Mouse (Mus musculus) spleen, adult 2 months (tissue): ENCODE data around the gene Kntc1. TPM values are rescaled to one million over a fixed set of nuclear protein-coding genes. Genes with fewer than 3 reads are reported as not detected.

Experiments used
- DNase-seq, 2 experiments: peaks; one replicate each; pipeline versions ENCODE4 v3.0.0 to v3.0.0-alpha.2; 2012 to 2021; ENCODE audit warnings: low spot score in 2 of 2, low read depth in 1 of 2
- H3K27ac ChIP-seq: fragments of 200-500 bp; 2 replicates; pipeline ENCODE4 v1.5.1; 2012; ENCODE audit warnings: low read length, inconsistent platforms; ENCODE audit not compliant: insufficient read depth
- H3K27me3 ChIP-seq: fragments of 200-500 bp; 2 replicates; pipeline ENCODE4 v1.6.1; 2012; ENCODE audit warnings: mild to moderate bottlenecking, moderate library complexity, low read length, inconsistent platforms; ENCODE audit not compliant: control insufficient read depth, insufficient read depth
- H3K36me3 ChIP-seq: fragments of 200-500 bp; 2 replicates; pipeline ENCODE4 v1.6.1; 2012; ENCODE audit warnings: mild to moderate bottlenecking, low read length, inconsistent platforms; ENCODE audit not compliant: control insufficient read depth, insufficient read depth
- H3K4me1 ChIP-seq: fragments of 200-500 bp; 2 replicates; pipeline ENCODE4 v1.6.1; 2011; ENCODE audit warnings: inconsistent platforms; ENCODE audit not compliant: control insufficient read depth, insufficient read depth, insufficient read length
- H3K4me3 ChIP-seq: fragments of 200-500 bp; 2 replicates; pipeline ENCODE4 v1.5.1; 2011; ENCODE audit warnings: mild to moderate bottlenecking, inconsistent platforms; ENCODE audit not compliant: insufficient read depth, insufficient read length; ENCODE audit errors: extremely low read depth
- CTCF ChIP-seq: fragments of 200-500 bp; IDR thresholded peaks from 2 replicates; pipeline ENCODE4 v1.5.1; 2011; ENCODE audit warnings: mild to moderate bottlenecking, inconsistent platforms; ENCODE audit not compliant: insufficient read depth, insufficient read length, insufficient replicate concordance; ENCODE audit errors: extremely low read depth
- POLR2A ChIP-seq: fragments of 200-500 bp; IDR thresholded peaks from 2 replicates; pipeline ENCODE4 v1.6.1; 2011; ENCODE audit warnings: low read depth, low read length, inconsistent platforms
- WGBS: fragments of 180-500 bp; shearing (Covaris S2); methylation state at CpG from one replicate; pipeline ENCODE4 v1.1.7; 2018; 5-methylcytosine and 5-hydroxymethylcytosine counted together
- polyA plus RNA-seq: library from polyadenylated mRNA; depleted of rRNA; stranded (reverse); fragments of >200 nt; gene quantifications from 2 replicates; pipeline ENCODE4 v1.2.3, GENCODE M21; 2012

Kntc1 gene
- polyA plus RNA-seq, 1 experiment = 2.1 TPM

DNA sequence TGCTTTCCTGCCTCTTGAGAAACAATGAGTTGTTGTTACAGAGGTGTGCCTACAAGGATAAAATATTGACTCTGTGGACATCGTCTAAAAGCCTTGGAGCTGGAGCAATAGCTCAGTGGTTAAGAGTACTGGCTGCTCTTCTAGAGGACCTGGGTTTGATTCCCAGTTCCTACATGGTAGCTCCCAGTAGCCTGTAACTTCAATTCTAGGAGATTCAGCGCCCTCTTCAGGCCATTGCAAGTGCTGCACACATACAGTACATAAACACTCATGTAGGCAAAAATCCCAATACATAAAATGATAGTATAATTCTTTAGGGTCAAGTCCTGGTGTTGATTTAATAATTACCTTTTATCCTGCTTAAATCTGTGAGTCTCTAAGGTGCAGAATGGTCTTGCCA is 43.6 kb downstream of the Kntc1 start:
- 95% methylated on average over 2 of the region's 2 CpGs for WGBS
- no peak for TF ChIP-seq POLR2A
- TF ChIP-seq CTCF = no peak
- no peak overlapping the region for H3K27ac ChIP-seq
- DNase-seq = no peak
- H3K4me3 ChIP-seq = no peak overlapping the region
- H3K36me3 ChIP-seq = no peaks in the 10 kb centered on the region
- H3K4me1 ChIP-seq = no peaks in the 10 kb centered on the region
- H3K27me3 ChIP-seq = no peaks in the 10 kb centered on the region

- WGBS = 97% methylated on average over 11 of the region's 11 CpGs
- TF ChIP-seq CTCF (no peak), POLR2A (no peak)
- H3K27ac ChIP-seq = no peak overlapping the region
- no peak for DNase-seq
- H3K4me1 ChIP-seq = no peaks in the 10 kb centered on the region
- no peaks in the 10 kb centered on the region for H3K36me3 ChIP-seq
- no peaks in the 10 kb centered on the region for H3K27me3 ChIP-seq
- no peak overlapping the region for H3K4me3 ChIP-seq
Observed at GRCm38 (mm10) chr5:123806334-123806733, 56.8 kb downstream of the Kntc1 start.

DNA sequence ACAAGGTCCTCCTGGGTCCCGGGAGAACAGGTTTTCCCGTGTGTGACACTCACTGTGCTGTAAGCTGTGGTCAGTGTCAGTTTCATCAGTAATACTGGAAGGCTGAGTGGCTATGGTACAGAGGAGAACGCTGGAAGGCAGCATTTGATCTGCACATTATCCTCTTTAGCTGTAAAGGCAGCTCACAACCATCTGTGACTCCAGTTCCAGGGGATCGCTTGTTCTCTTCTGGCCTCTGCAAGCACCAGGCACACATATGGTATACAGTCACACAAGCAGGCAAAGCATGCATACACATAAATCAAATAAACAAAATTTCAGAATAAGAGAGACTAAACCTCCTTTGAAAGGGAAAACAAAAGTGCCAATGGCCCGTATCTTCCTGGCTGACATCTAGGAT is 59.0 kb downstream of the Kntc1 start:
- no peaks in the 10 kb centered on the region for H3K36me3 ChIP-seq

GRCm38 (mm10) chr5:123809156-123809555 is 59.6 kb downstream of the Kntc1 start:
- 95% methylated on average over 13 of the region's 13 CpGs for WGBS
- Histone ChIP-seq H3K36me3 (no peaks in the 10 kb centered on the region), H3K4me1 (no peaks in the 10 kb centered on the region), H3K27me3 (no peaks in the 10 kb centered on the region), H3K27ac (no peak overlapping the region), H3K4me3 (no peak overlapping the region)
- no peak for DNase-seq
- TF ChIP-seq CTCF (no peak), POLR2A (no peak)

More for the DNA sequence above, 59.0 kb downstream of the Kntc1 start:
- WGBS = 93% methylated on average over 5 of the region's 5 CpGs
- TF ChIP-seq POLR2A (no peak), CTCF (no peak)
- no peak for DNase-seq
- no peaks in the 10 kb centered on the region for H3K4me1 ChIP-seq
- H3K27ac ChIP-seq = no peak overlapping the region
- H3K4me3 ChIP-seq = no peak overlapping the region
- no peaks in the 10 kb centered on the region for H3K27me3 ChIP-seq

GRCm38 (mm10) chr5:123816891-123817290 is 67.4 kb downstream of the Kntc1 start:
- WGBS = 87% methylated on average over 7 of the region's 7 CpGs
- no peak for DNase-seq
- Histone ChIP-seq H3K4me3 (no peak overlapping the region), H3K36me3 (no peaks in the 10 kb centered on the region), H3K4me1 (no peaks in the 10 kb centered on the region), H3K27me3 (no peaks in the 10 kb centered on the region), H3K27ac (no peak overlapping the region)
- TF ChIP-seq POLR2A (no peak), CTCF (no peak)

DNA sequence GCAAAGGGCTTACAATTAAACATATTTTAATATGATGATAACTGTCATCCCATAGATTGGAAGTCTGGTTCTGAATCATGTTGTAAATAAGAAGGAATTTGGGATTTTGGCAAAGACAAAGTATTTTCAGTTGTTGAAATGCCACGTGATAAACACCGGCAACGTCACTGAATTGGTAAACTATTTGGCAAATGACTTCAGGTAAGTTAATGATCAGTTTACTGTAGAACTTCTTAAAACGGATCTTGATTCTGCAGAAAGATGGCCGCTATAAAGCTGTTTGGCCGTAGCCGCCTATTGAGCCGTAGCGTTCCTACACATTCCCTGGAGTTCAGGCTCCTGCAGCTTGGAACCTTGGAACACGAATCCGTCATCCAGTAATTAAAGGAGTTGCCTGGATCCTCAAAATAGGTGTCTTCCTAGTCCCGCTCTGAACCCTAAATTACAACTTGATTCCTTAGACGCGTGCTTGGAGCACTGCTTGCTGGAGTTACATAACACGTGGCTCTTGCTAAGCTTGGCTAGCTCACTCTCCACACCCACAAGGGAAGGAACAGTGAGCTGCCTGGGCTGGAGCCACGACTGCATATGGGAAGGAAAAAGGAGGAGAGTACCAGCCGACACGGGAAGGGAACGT is 69.5 kb downstream of the Kntc1 start:
- no peak overlapping the region for H3K27ac ChIP-seq
- H3K4me1 ChIP-seq = no peaks in the 10 kb centered on the region
- WGBS = 94% methylated on average over 19 of the region's 19 CpGs
- H3K36me3 ChIP-seq = no peaks in the 10 kb centered on the region
- H3K4me3 ChIP-seq = no peak overlapping the region
- H3K27me3 ChIP-seq = no peaks in the 10 kb centered on the region
- DNase-seq = no peak
- no peak for TF ChIP-seq POLR2A
- TF ChIP-seq CTCF = no peak

GRCm38 (mm10) chr5:123820501-123821263 is 71.2 kb downstream of the Kntc1 start:
- H3K36me3 ChIP-seq = no peaks in the 10 kb centered on the region
- peak in 1 of 2 experiments; percentile 7 for DNase-seq
- WGBS = 89% methylated on average over 9 of the region's 9 CpGs
- no peak overlapping the region for H3K27ac ChIP-seq
- TF ChIP-seq POLR2A (no peak), CTCF (no peak; the same call in 1 of the 2 replicates)
- H3K27me3 ChIP-seq = no peaks in the 10 kb centered on the region
- H3K4me3 ChIP-seq = no peak overlapping the region
- H3K4me1 ChIP-seq = no peaks in the 10 kb centered on the region
